Mouse (Mus musculus) CH12.LX (cell line): ENCODE measurements at regions not wholly inside any gene's neighbourhood (a gene's known extent, or its start where the extent isn't known, plus 50 kb on each side); places are given as distances from the start of the nearest gene placed in this dataset.

Experiments
- DNase-seq: peaks from one replicate; pipeline ENCODE4 v3.0.0-alpha.2; 2013; ENCODE audit errors: extremely low read depth
- H3K27ac ChIP-seq: 2 replicates; pipeline ENCODE4 v1.5.1; 2012; ENCODE audit warnings: low read depth, mild to moderate bottlenecking, control low read depth, moderate library complexity; ENCODE audit not compliant: insufficient read depth
- H3K27me3 ChIP-seq: replicated peaks from 2 replicates; pipeline ENCODE3; 2012; ENCODE audit warnings: inconsistent platforms
- H3K36me3 ChIP-seq, 2 experiments: replicated peaks in 1 of 2; 2 replicates each; pipeline versions ENCODE3 to v1.6.1; 2012; ENCODE audit warnings: inconsistent platforms in 1 of 2, low read length in 1 of 2, mild to moderate bottlenecking in 1 of 2, mixed read lengths in 1 of 2, moderate library complexity in 1 of 2; ENCODE audit not compliant: control insufficient read depth in 1 of 2, insufficient read depth in 1 of 2
- H3K4me1 ChIP-seq, 2 experiments: 2 replicates each; pipeline ENCODE4 v1.6.1; 2012; ENCODE audit warnings: inconsistent platforms in 1 of 2, moderate library complexity in 1 of 2; ENCODE audit not compliant: insufficient read depth in 2 of 2, control insufficient read depth in 1 of 2
- H3K4me2 ChIP-seq: 2 replicates; pipeline ENCODE4 v1.6.1; 2012; ENCODE audit warnings: low read depth, mild to moderate bottlenecking, control low read depth; ENCODE audit not compliant: poor library complexity, insufficient read depth, severe bottlenecking
- H3K4me3 ChIP-seq, 3 experiments: fragments of 150-350 bp in 1 of 3; sonication (generic) in 1 of 3; replicated peaks in 1 of 3; 2 replicates each; pipeline versions ENCODE3 to v1.5.1; 2011 to 2012; ENCODE audit warnings: low read depth in 2 of 3, low read length in 2 of 3, mild to moderate bottlenecking in 2 of 3, moderate library complexity in 2 of 3, control low read depth in 1 of 3, improper control_type of control experiment in 1 of 3, inconsistent platforms in 1 of 3, mixed read lengths in 1 of 3; ENCODE audit not compliant: poor library complexity in 1 of 3
- H3K79me2 ChIP-seq: replicated peaks from 2 replicates; pipeline ENCODE4 v1.6.1; 2012; ENCODE audit warnings: mild to moderate bottlenecking, moderate library complexity; ENCODE audit not compliant: control insufficient read depth, poor library complexity, insufficient read depth, severe bottlenecking; ENCODE audit errors: extremely low read depth
- H3K9ac ChIP-seq: 2 replicates; pipeline ENCODE4 v1.6.1; 2012; ENCODE audit warnings: low read depth, mild to moderate bottlenecking, control low read depth, moderate library complexity; ENCODE audit not compliant: insufficient read depth
- H3K9me3 ChIP-seq: replicated peaks from 2 replicates; pipeline ENCODE3; 2012; ENCODE audit warnings: low read length, inconsistent platforms, mixed read lengths
- CHD1 ChIP-seq: IDR thresholded peaks from 2 replicates; pipeline ENCODE4 v1.6.1; 2012; ENCODE audit warnings: low read depth, low read length, improper control_type of control experiment, inconsistent platforms
- CHD2 ChIP-seq: IDR thresholded peaks from 2 replicates; pipeline ENCODE4 v1.6.1; 2011; ENCODE audit warnings: low read length, improper control_type of control experiment
- CTCF ChIP-seq, 2 experiments: IDR thresholded peaks in 1 of 2; conservative IDR thresholded peaks in 1 of 2; 2 replicates each; pipeline ENCODE4 v1.5.1; 2011 to 2012; ENCODE audit warnings: low read depth in 2 of 2, low read length in 2 of 2, improper control_type of control experiment in 1 of 2, inconsistent platforms in 1 of 2, mild to moderate bottlenecking in 1 of 2, moderate library complexity in 1 of 2
- ELF1 ChIP-seq: IDR thresholded peaks from 2 replicates; pipeline ENCODE4 v1.6.1; 2014; ENCODE audit warnings: low read depth, mild to moderate bottlenecking, inconsistent platforms, low read length, improper control_type of control experiment
- HCFC1 ChIP-seq: IDR thresholded peaks from 2 replicates; pipeline ENCODE4 v1.6.1; 2012; ENCODE audit warnings: low read depth, mild to moderate bottlenecking, inconsistent platforms, low read length, improper control_type of control experiment
- IRF4 ChIP-seq: IDR thresholded peaks from 2 replicates; pipeline ENCODE4 v1.6.1; 2014; ENCODE audit warnings: low read depth, mild to moderate bottlenecking, inconsistent platforms, low read length, improper control_type of control experiment
- JUN ChIP-seq: IDR thresholded peaks from 2 replicates; pipeline ENCODE4 v1.6.1; 2011; ENCODE audit warnings: low read depth, mild to moderate bottlenecking, low read length, improper control_type of control experiment, moderate library complexity; ENCODE audit not compliant: insufficient read depth
- MAFK ChIP-seq: IDR thresholded peaks from 2 replicates; pipeline ENCODE4 v1.6.1; 2011; ENCODE audit warnings: low read length, improper control_type of control experiment; ENCODE audit not compliant: insufficient replicate concordance
- MAX ChIP-seq: IDR thresholded peaks from 2 replicates; pipeline ENCODE4 v1.6.1; 2011; ENCODE audit warnings: low read length, improper control_type of control experiment
- MAZ ChIP-seq: IDR thresholded peaks from 2 replicates; pipeline ENCODE4 v1.6.1; 2012; ENCODE audit warnings: low read depth, mild to moderate bottlenecking, inconsistent platforms, low read length, improper control_type of control experiment, moderate library complexity
- MEF2A ChIP-seq: IDR thresholded peaks from 2 replicates; pipeline ENCODE4 v1.6.1; 2014; ENCODE audit warnings: low read depth, mild to moderate bottlenecking, inconsistent platforms, low read length, improper control_type of control experiment, borderline replicate concordance
- MXI1 ChIP-seq: IDR thresholded peaks from 2 replicates; pipeline ENCODE4 v1.6.1; 2011; ENCODE audit warnings: mild to moderate bottlenecking, low read depth, low read length, improper control_type of control experiment
- MYC ChIP-seq: IDR thresholded peaks from 2 replicates; pipeline ENCODE4 v1.6.1; 2011; ENCODE audit warnings: low read depth, mild to moderate bottlenecking, improper control_type of control experiment, low read length
- NELFE ChIP-seq: IDR thresholded peaks from 2 replicates; pipeline ENCODE4 v1.6.1; 2011; ENCODE audit warnings: low read depth, low read length, improper control_type of control experiment
- NRF1 ChIP-seq: IDR thresholded peaks from 2 replicates; pipeline ENCODE4 v1.6.1; 2014; ENCODE audit warnings: low read depth, mild to moderate bottlenecking, inconsistent platforms, low read length, improper control_type of control experiment, moderate library complexity
- PAX5 ChIP-seq: IDR thresholded peaks from 2 replicates; pipeline ENCODE4 v1.6.1; 2012; ENCODE audit warnings: low read length, inconsistent platforms, mixed read lengths
- POLR2A ChIP-seq: IDR thresholded peaks from 2 replicates; pipeline ENCODE4 v1.6.1; 2011; ENCODE audit warnings: low read depth, mild to moderate bottlenecking, improper control_type of control experiment, low read length
- RAD21 ChIP-seq: IDR thresholded peaks from 2 replicates; pipeline ENCODE4 v1.6.1; 2011; ENCODE audit warnings: low read depth, mild to moderate bottlenecking, low read length, improper control_type of control experiment, moderate library complexity
- SIN3A ChIP-seq: IDR thresholded peaks from 2 replicates; pipeline ENCODE4 v1.6.1; 2012; ENCODE audit warnings: low read length, improper control_type of control experiment, inconsistent platforms
- SMC3 ChIP-seq: IDR thresholded peaks from 2 replicates; pipeline ENCODE4 v1.6.1; 2011; ENCODE audit warnings: low read depth, low read length, improper control_type of control experiment
- TBP ChIP-seq: conservative IDR thresholded peaks from 2 replicates; pipeline ENCODE4 v1.6.1; 2011; ENCODE audit warnings: low read depth, low read length, improper control_type of control experiment
- TCF12 ChIP-seq: IDR thresholded peaks from 2 replicates; pipeline ENCODE4 v1.6.1; 2014; ENCODE audit warnings: low read depth, mild to moderate bottlenecking, inconsistent platforms, low read length, improper control_type of control experiment
- UBTF ChIP-seq: IDR thresholded peaks from 2 replicates; pipeline ENCODE4 v1.6.1; 2012; ENCODE audit warnings: low read depth, mild to moderate bottlenecking, inconsistent platforms, low read length, improper control_type of control experiment, moderate library complexity
- USF2 ChIP-seq: conservative IDR thresholded peaks from 2 replicates; pipeline ENCODE4 v1.6.1; 2011; ENCODE audit warnings: low read depth, low read length, improper control_type of control experiment
- ZC3H11A ChIP-seq: IDR thresholded peaks from 2 replicates; pipeline ENCODE4 v1.6.1; 2012; ENCODE audit warnings: low read depth, mild to moderate bottlenecking, inconsistent platforms, low read length, improper control_type of control experiment
- ZNF384 ChIP-seq: IDR thresholded peaks from 2 replicates; pipeline ENCODE4 v1.6.1; 2012; ENCODE audit warnings: low read depth, low read length, improper control_type of control experiment, inconsistent platforms
- dilution Hi-C: fragments of 300-500 bp; cut with MboI; formaldehyde crosslinking; loops from 2 replicates; pipeline ENCODE4 v1.14.3; 2020; ENCODE audit warnings: low sequenced_read_pairs; ENCODE audit not compliant: extremely low pct_unique_long_range_greater_than_20kb, extremely low pct_ligation_motif_present
- in situ Hi-C: fragments of 300-500 bp; cut with MboI; formaldehyde crosslinking; loops from 3 replicates; pipeline ENCODE4 v1.14.3; 2019; ENCODE audit warnings: low sequenced_read_pairs, low pct_ligation_motif_present, low pct_unique_long_range_greater_than_20kb, mixed read lengths

- in situ Hi-C loops: no loop called here
- DNase-seq: peak; percentile 44
- TF ChIP-seq ELF1 (no peak), SMC3 (peak; percentile 82), RAD21 (peak; percentile 68), CTCF (conservative IDR thresholded peaks at IDR 0.05 in 1 of 2, IDR thresholded peaks at IDR 0.05 in 1 of 2; ENCODE audit: low read depth in 2 of 2, low read length in 2 of 2) (peak in 1 of 2 experiments; percentile 70; a peak in 2 of 4 replicates), POLR2A (no peak)
- TF ChIP-seq, all 38 proteins: peak for 3
- dilution Hi-C loops: no loop called here
- H3K4me2 ChIP-seq: no peak overlapping the region
- H3K27me3 ChIP-seq: no peaks in the 10 kb centered on the region
- peaks cover 2% of the 10 kb centered on the region for H3K9me3 ChIP-seq
- no peaks in the 10 kb centered on the region for H3K36me3 ChIP-seq
- no peak overlapping the region for H3K27ac ChIP-seq
- H3K4me3 ChIP-seq: no peak overlapping the region
- peaks cover 0 to 10% of the 10 kb centered on the region in 2 experiments; a peak in 2 of 4 replicates for H3K4me1 ChIP-seq
- H3K9ac ChIP-seq: no peak overlapping the region
- H3K79me2 ChIP-seq: no peaks in the 10 kb centered on the region
These were observed 136.5 kb upstream of the Foxn2 start for GRCm38 (mm10) chr17:88303991-88304390.

- no peak for DNase-seq
- dilution Hi-C loops (no loop called here), in situ Hi-C loops (no loop called here)
- no peak overlapping the region for H3K4me2 ChIP-seq
- peaks cover 2% of the 10 kb centered on the region for H3K9me3 ChIP-seq
- H3K4me1 ChIP-seq: peaks cover 0 to 10% of the 10 kb centered on the region in 2 experiments; a peak in 2 of 4 replicates
- no peak overlapping the region for H3K9ac ChIP-seq
- no peaks in the 10 kb centered on the region for H3K27me3 ChIP-seq
- no peaks in the 10 kb centered on the region for H3K36me3 ChIP-seq
- no peak overlapping the region for H3K4me3 ChIP-seq
- TF ChIP-seq ELF1: no peak
- no peak for TF ChIP-seq JUN
- TF ChIP-seq TBP: no peak
- no peak for TF ChIP-seq ZC3H11A
- TF ChIP-seq PAX5: no peak
- TF ChIP-seq CHD2: no peak
- TF ChIP-seq IRF4: no peak
- TF ChIP-seq NELFE: no peak
- no peak for TF ChIP-seq MEF2A
- no peak for TF ChIP-seq SIN3A
- H3K79me2 ChIP-seq: no peaks in the 10 kb centered on the region
- H3K27ac ChIP-seq: no peak overlapping the region
These were observed 135.3 kb upstream of the Foxn2 start for GRCm38 (mm10) chr17:88305165-88305564.

- H3K4me3 ChIP-seq: no peak overlapping the region
- H3K4me2 ChIP-seq: no peak overlapping the region
- H3K27me3 ChIP-seq: no peaks in the 10 kb centered on the region
- no peak for TF ChIP-seq UBTF
- TF ChIP-seq RAD21: no peak
- no peak for TF ChIP-seq NRF1
- TF ChIP-seq MXI1: no peak
- no peak for TF ChIP-seq MAFK
- TF ChIP-seq ELF1: no peak
- no peak for TF ChIP-seq TCF12
- TF ChIP-seq CHD1: no peak
- no peak for TF ChIP-seq ZNF384
- TF ChIP-seq MYC: no peak
- TF ChIP-seq CHD2: no peak
- no peak for TF ChIP-seq SMC3
- TF ChIP-seq PAX5: no peak
- TF ChIP-seq MEF2A: no peak
- no peak for TF ChIP-seq SIN3A
- TF ChIP-seq USF2: no peak
- TF ChIP-seq MAZ: no peak
- no peak for TF ChIP-seq HCFC1
- TF ChIP-seq MAX: no peak
- TF ChIP-seq, all 38 proteins: peak for 0
- peaks cover 0 to 10% of the 10 kb centered on the region in 2 experiments; a peak in 2 of 4 replicates for H3K4me1 ChIP-seq
- H3K9ac ChIP-seq: no peak overlapping the region
- dilution Hi-C loops (no loop called here), in situ Hi-C loops (no loop called here)
- peaks cover 2% of the 10 kb centered on the region for H3K9me3 ChIP-seq
- no peak for DNase-seq
- no peaks in the 10 kb centered on the region for H3K36me3 ChIP-seq
- H3K27ac ChIP-seq: no peak overlapping the region
- no peaks in the 10 kb centered on the region for H3K79me2 ChIP-seq
These were observed 134.2 kb upstream of the Foxn2 start for GRCm38 (mm10) chr17:88306325-88306724.
